Mouse (Mus musculus) intestine, embryonic 15.5 days (tissue): ENCODE data around the gene Elof1. TPM values are rescaled to one million over a fixed set of nuclear protein-coding genes. Genes with fewer than 3 reads are reported as not detected.
"Not testable (repeated sequence)": the region's sequence is repeated elsewhere in the genome, so short reads cannot be mapped to it uniquely, and the experiment has no call there.

ENCODE experiments used
- ATAC-seq: fragments of 200-750 bp; cut with Nextera tagmentation; 2 replicates; pipeline ENCODE4 v1.8.0; 2017; ENCODE audit warnings: moderate TSS enrichment, moderate library complexity
- H3K27ac ChIP-seq: fragments of 300-500 bp; sonication (generic); 2 replicates; pipeline ENCODE4 v1.5.1; 2015; ENCODE audit warnings: mild to moderate bottlenecking, inconsistent platforms
- H3K27me3 ChIP-seq: fragments of 300-500 bp; sonication (generic); replicated peaks from 2 replicates; pipeline ENCODE4 v1.6.1; 2015; ENCODE audit warnings: inconsistent platforms
- H3K36me3 ChIP-seq: fragments of 300-500 bp; sonication (generic); 2 replicates; pipeline ENCODE4 v1.6.1; 2015; ENCODE audit warnings: inconsistent platforms
- H3K4me1 ChIP-seq: fragments of 300-500 bp; sonication (generic); replicated peaks from 2 replicates; pipeline ENCODE4 v1.6.1; 2015; ENCODE audit warnings: inconsistent platforms
- H3K4me2 ChIP-seq: fragments of 300-500 bp; sonication (generic); replicated peaks from 2 replicates; pipeline ENCODE4 v1.6.1; 2015; ENCODE audit warnings: mild to moderate bottlenecking, inconsistent platforms
- H3K4me3 ChIP-seq: fragments of 300-500 bp; sonication (generic); replicated peaks from 2 replicates; pipeline ENCODE4 v1.5.1; 2015; ENCODE audit warnings: inconsistent platforms
- H3K9ac ChIP-seq: fragments of 300-500 bp; sonication (generic); 2 replicates; pipeline ENCODE4 v1.6.1; 2015; ENCODE audit warnings: inconsistent platforms
- H3K9me3 ChIP-seq: fragments of 300-500 bp; sonication (generic); 2 replicates; pipeline ENCODE4 v1.6.1; 2016; ENCODE audit warnings: inconsistent platforms
- WGBS: fragments of 180-500 bp; shearing (Covaris S2); methylation state at CpG from one replicate; pipeline ENCODE4 v1.1.7; 2015; 5-methylcytosine and 5-hydroxymethylcytosine counted together
- polyA plus RNA-seq: library from polyadenylated mRNA; unstranded; fragments of >200 nt; fragmentation: Nextera tagmentation; extraction: Ambion mirVana; gene quantifications from 2 replicates; pipeline ENCODE4 v1.2.1, GENCODE M21; 2015

Gene Elof1
- polyA plus RNA-seq, 1 experiment from 2014 or later, result 143 TPM

- H3K36me3 ChIP-seq, result peaks cover 10% of the 10 kb centered on the region; the same call in 1 of the 2 replicates
- H3K27ac ChIP-seq, result no peak overlapping the region
- 89% methylated on average over 23 of the region's 23 CpGs for WGBS
- H3K4me1 ChIP-seq, result no peaks in the 10 kb centered on the region
- H3K9me3 ChIP-seq, result no peaks in the 10 kb centered on the region
- no peak for ATAC-seq
- no peaks in the 10 kb centered on the region for H3K27me3 ChIP-seq
- H3K4me2 ChIP-seq, result no peak overlapping the region
- H3K4me3 ChIP-seq, result no peak overlapping the region
- no peak overlapping the region for H3K9ac ChIP-seq
Observed at GRCm38 (mm10) chr9:22076223-22076622, 40.7 kb downstream of the Elof1 start.

GRCm38 (mm10) chr9:22075778-22076177, 41.2 kb downstream of the Elof1 start:
- 71% methylated on average over 5 of the region's 5 CpGs for WGBS
- H3K9ac ChIP-seq, H3K9me3 ChIP-seq, H3K27ac ChIP-seq, H3K4me3 ChIP-seq, H3K4me1 ChIP-seq, H3K27me3 ChIP-seq, H3K36me3 ChIP-seq, ATAC-seq, H3K4me2 ChIP-seq: not testable (repeated sequence)

GRCm38 (mm10) chr9:22072276-22072675, 44.7 kb downstream of the Elof1 start:
- H3K27me3 ChIP-seq, result no peaks in the 10 kb centered on the region

GRCm38 (mm10) chr9:22070791-22071573, 46.0 kb downstream of the Elof1 start, which contains the start of the genes Gm49318 and Zfp653:
Gene Gm49318 (minus strand): TSS chr9:22071259.
Gene Zfp653 (minus strand): TSS chr9:22071376.
- Histone ChIP-seq H3K4me2 (peak within 1 kb of the TSS; percentile 68), H3K9ac (peak within 1 kb of the TSS; percentile 89), H3K27me3 (no peaks in the 10 kb centered on the region), H3K36me3 (peaks cover 7% of the 10 kb centered on the region; the same call in 1 of the 2 replicates), H3K9me3 (no peaks in the 10 kb centered on the region), H3K27ac (peak within 1 kb of the TSS; percentile 98), H3K4me3 (peak within 1 kb of the TSS; percentile 87), H3K4me1 (peaks cover 9% of the 10 kb centered on the region)
- WGBS, result under 1% methylated on average over 85 of the region's 87 CpGs
- ATAC-seq, result peak; percentile 98

More at GRCm38 (mm10) chr9:22072276-22072675, 44.7 kb downstream of the Elof1 start:
- ATAC-seq, result no peak
- H3K9ac ChIP-seq, result no peak overlapping the region
- peaks cover 9% of the 10 kb centered on the region for H3K4me1 ChIP-seq
- H3K4me3 ChIP-seq, result no peak overlapping the region
- H3K27ac ChIP-seq, result no peak overlapping the region
- peaks cover 10% of the 10 kb centered on the region; the same call in 1 of the 2 replicates for H3K36me3 ChIP-seq
- WGBS, result 93% methylated on average over 4 of the region's 4 CpGs
- H3K9me3 ChIP-seq, result no peaks in the 10 kb centered on the region
- no peak overlapping the region for H3K4me2 ChIP-seq

GRCm38 (mm10) chr9:22069881-22070553, 47.0 kb downstream of the Elof1 start:
- H3K4me3 ChIP-seq, result peak overlapping the region; percentile 87
- peak; percentile 5 for ATAC-seq
- peaks cover 16% of the 10 kb centered on the region for H3K36me3 ChIP-seq
- H3K27me3 ChIP-seq, result no peaks in the 10 kb centered on the region
- no peaks in the 10 kb centered on the region for H3K9me3 ChIP-seq
- peak overlapping the region; percentile 68 for H3K4me2 ChIP-seq
- peak overlapping the region; percentile 89; the same call in 1 of the 2 replicates for H3K9ac ChIP-seq
- WGBS, result 71% methylated on average over 4 of the region's 4 CpGs
- H3K4me1 ChIP-seq, result peaks cover 9% of the 10 kb centered on the region
- H3K27ac ChIP-seq, result peak overlapping the region; percentile 98; the same call in 1 of the 2 replicates

DNA sequence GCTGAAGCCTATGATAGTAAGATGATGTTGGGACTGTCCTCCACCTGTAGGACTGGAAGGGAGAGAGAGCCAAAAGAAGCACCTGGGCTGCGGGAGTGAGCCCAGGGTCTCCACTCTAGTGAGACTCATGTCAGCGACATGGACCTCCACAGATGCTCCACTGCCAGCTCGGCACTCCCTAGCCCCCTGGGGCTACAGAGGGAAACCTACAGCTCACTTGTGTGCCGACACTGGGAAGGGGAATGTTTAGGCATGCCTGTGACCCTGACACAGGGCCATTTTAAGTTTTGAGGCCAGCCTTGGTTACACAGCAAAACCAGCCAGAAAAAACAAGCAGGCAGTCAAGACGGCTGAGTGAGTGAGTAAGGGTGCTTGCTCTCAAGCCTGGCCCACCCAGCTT, 49.8 kb downstream of the Elof1 start:
- Histone ChIP-seq H3K27ac (no peak overlapping the region), H3K36me3 (peaks cover 20% of the 10 kb centered on the region), H3K9ac (no peak overlapping the region), H3K9me3 (no peaks in the 10 kb centered on the region), H3K4me3 (no peak overlapping the region), H3K4me2 (no peak overlapping the region), H3K4me1 (peaks cover 9% of the 10 kb centered on the region), H3K27me3 (no peaks in the 10 kb centered on the region)
- 80% methylated on average over 5 of the region's 5 CpGs for WGBS
- ATAC-seq, result no peak

DNA sequence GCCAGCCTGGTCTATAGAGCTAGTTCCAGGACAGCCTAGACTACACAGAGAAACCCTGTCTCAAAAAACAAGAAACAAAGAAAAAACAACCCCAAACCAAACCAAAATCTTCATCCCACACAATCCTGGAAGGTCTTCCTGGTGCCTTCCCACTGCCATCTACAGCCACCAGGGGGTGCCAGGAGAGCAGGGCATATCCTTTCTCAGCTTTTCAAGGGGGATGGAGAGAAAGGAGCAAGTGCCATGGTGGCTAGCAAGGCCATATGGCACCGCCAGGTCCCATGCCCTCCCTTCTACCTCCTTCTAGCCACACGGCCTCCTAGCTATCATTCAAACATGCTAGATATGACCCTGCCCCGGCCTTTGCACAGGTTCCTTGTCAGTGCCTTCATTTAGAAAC, 50.5 kb downstream of the Elof1 start:
- ATAC-seq, result no peak
- Histone ChIP-seq H3K9me3 (no peaks in the 10 kb centered on the region), H3K27ac (no peak overlapping the region), H3K4me2 (no peak overlapping the region), H3K36me3 (peaks cover 20% of the 10 kb centered on the region), H3K4me1 (peaks cover 9% of the 10 kb centered on the region), H3K9ac (no peak overlapping the region), H3K27me3 (no peaks in the 10 kb centered on the region), H3K4me3 (no peak overlapping the region)
- WGBS, result 59% methylated on average over 3 of the region's 3 CpGs

GRCm38 (mm10) chr9:22065642-22066041, 51.3 kb downstream of the Elof1 start:
- Histone ChIP-seq H3K36me3 (peaks cover 23% of the 10 kb centered on the region), H3K4me3 (no peak overlapping the region), H3K9ac (no peak overlapping the region), H3K4me1 (peaks cover 9% of the 10 kb centered on the region), H3K4me2 (no peak overlapping the region), H3K9me3 (no peaks in the 10 kb centered on the region), H3K27ac (no peak overlapping the region), H3K27me3 (no peaks in the 10 kb centered on the region)
- ATAC-seq, result no peak
- WGBS, result 95% methylated on average over 11 of the region's 11 CpGs

DNA sequence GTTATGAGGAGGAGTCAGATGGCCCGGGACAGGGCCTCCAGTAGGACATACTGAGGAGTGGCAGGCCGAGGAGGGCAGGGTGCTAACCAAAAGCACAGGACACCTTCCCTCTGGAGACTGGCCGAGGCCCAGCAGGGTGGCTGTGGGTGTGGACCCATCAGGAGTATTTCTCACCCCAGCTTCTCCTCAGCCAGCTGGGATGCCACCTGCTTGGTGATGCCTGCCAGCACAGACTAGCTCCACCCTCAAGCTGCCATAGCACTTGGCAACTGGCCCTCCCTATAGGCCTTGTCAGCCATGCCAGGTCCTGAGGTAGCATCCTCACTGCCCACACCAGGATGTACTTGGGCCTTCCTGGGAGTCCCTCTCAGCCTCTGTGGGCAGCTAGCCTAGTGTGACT, 52.6 kb downstream of the Elof1 start:
- no peak overlapping the region for H3K4me2 ChIP-seq
- no peaks in the 10 kb centered on the region for H3K27me3 ChIP-seq
- no peak overlapping the region for H3K4me3 ChIP-seq
- peaks cover 26% of the 10 kb centered on the region for H3K36me3 ChIP-seq
- no peak for ATAC-seq
- WGBS, result 82% methylated on average over 3 of the region's 3 CpGs
- H3K27ac ChIP-seq, result no peak overlapping the region
- no peaks in the 10 kb centered on the region for H3K9me3 ChIP-seq
- H3K9ac ChIP-seq, result no peak overlapping the region
- no peaks in the 10 kb centered on the region for H3K4me1 ChIP-seq

Other genes starting within 250 kb of the Elof1 start
- 34.6 and 41.9 TPM in 2 replicates for gene Rab3d, start 199.0 kb downstream of the Elof1 start, polyA plus RNA-seq
- 3.1 and 4.2 TPM in 2 replicates for gene Ccdc159, start 189.7 kb downstream of the Elof1 start, polyA plus RNA-seq
- 71.7 and 81.7 TPM in 2 replicates for gene Tmem205, start 189.6 kb downstream of the Elof1 start, polyA plus RNA-seq
- 6.9 and 7.0 TPM in 2 replicates for gene Plppr2, start 180.1 kb downstream of the Elof1 start, polyA plus RNA-seq
- 5.2 and 5.7 TPM in 2 replicates for gene Swsap1, start 161.4 kb downstream of the Elof1 start, polyA plus RNA-seq
- 4.0 and 4.3 TPM in 2 replicates for gene Epor, start 153.7 kb downstream of the Elof1 start, polyA plus RNA-seq
- 1.6 and 1.7 TPM in 2 replicates for gene Rgl3, start 127.7 kb downstream of the Elof1 start, polyA plus RNA-seq
- 0.25 and 0.50 TPM in 2 replicates for gene Ccdc151, start 114.5 kb downstream of the Elof1 start, polyA plus RNA-seq
- gene Prkcsh, start 114.4 kb downstream of the Elof1 start, polyA plus RNA-seq, result 105 and 122 TPM in 2 replicates
- gene Elavl3, start 65.1 kb downstream of the Elof1 start, polyA plus RNA-seq, result 2.8 and 2.9 TPM in 2 replicates
- not detected in 2 replicates for gene Gm49318, start 45.9 kb downstream of the Elof1 start, polyA plus RNA-seq
- gene Zfp653, start 45.8 kb downstream of the Elof1 start, polyA plus RNA-seq, result 9.7 and 10.6 TPM in 2 replicates
- gene Ecsit, start 31.7 kb downstream of the Elof1 start, polyA plus RNA-seq, result 44.4 and 50.0 TPM in 2 replicates
- 281 and 303 TPM in 2 replicates for gene Cnn1, start 18.0 kb downstream of the Elof1 start, polyA plus RNA-seq
- 39.0 and 49.8 TPM in 2 replicates for gene Acp5, start 18.5 kb upstream of the Elof1 start, polyA plus RNA-seq
- 88.6 and 90.0 TPM in 2 replicates for gene Pigyl, start 39.7 kb upstream of the Elof1 start, polyA plus RNA-seq
- gene Zfp872, start 70.9 kb upstream of the Elof1 start, polyA plus RNA-seq, result 0.29 and 0.90 TPM in 2 replicates
- gene Zfp809, start 108.5 kb upstream of the Elof1 start, polyA plus RNA-seq, result 19.3 and 23.6 TPM in 2 replicates
- gene Zfp599, start 142.7 kb upstream of the Elof1 start, polyA plus RNA-seq, result 4.2 and 4.3 TPM in 2 replicates
- gene Zfp810, start 190.5 kb upstream of the Elof1 start, polyA plus RNA-seq, result 12.4 and 13.3 TPM in 2 replicates